Mouse (Mus musculus) Patski (cell line): ENCODE measurements around the gene Tas2r134. TPM values are rescaled to one million over a fixed set of nuclear protein-coding genes. Genes with fewer than 3 reads are reported as not detected.

Experiments used
- ATAC-seq: fragments of 100-300 bp; one replicate; pipeline ENCODE4 v1.8.0; 2021
- CTCF ChIA-PET: fragments of 350-600 bp; sonication (Branson Sonifier 250); formaldehyde crosslinking; loops from one replicate; lab custom pipeline; 2022; ENCODE audit warnings: inconsistent platforms; lab: Charles Lee
- POLR2A ChIA-PET: fragments of 350-600 bp; sonication (Branson Sonifier 250); formaldehyde crosslinking; loops from one replicate; lab custom pipeline; 2022; ENCODE audit warnings: antibody characterized with exemption, inconsistent platforms; lab: Charles Lee
- DNase-seq: peaks from one replicate; pipeline ENCODE4 v3.0.0-alpha.2; 2011; ENCODE audit warnings: low read depth, low spot score
- H3K27me3 ChIP-seq: fragments of 371-371 bp; one replicate; pipeline ENCODE4 v1.5.1; 2021
- CTCF ChIP-seq: fragments of 100-300 bp; IDR thresholded peaks from one replicate; pipeline ENCODE4 v1.5.1; 2021
- in situ Hi-C: fragments of 300-500 bp; cut with MboI; formaldehyde crosslinking; loops from 3 replicates; pipeline ENCODE4 v1.11.1; 2018; ENCODE audit warnings: low pct_unique_long_range_greater_than_20kb, mixed read lengths
- polyA plus RNA-seq: library from polyadenylated mRNA; unstranded; gene quantifications from one replicate; pipeline ENCODE4 v1.2.3, GENCODE M21; 2021

Tas2r134 gene
- polyA plus RNA-seq, 1 experiment from 2014 or later, result not detected

DNA sequence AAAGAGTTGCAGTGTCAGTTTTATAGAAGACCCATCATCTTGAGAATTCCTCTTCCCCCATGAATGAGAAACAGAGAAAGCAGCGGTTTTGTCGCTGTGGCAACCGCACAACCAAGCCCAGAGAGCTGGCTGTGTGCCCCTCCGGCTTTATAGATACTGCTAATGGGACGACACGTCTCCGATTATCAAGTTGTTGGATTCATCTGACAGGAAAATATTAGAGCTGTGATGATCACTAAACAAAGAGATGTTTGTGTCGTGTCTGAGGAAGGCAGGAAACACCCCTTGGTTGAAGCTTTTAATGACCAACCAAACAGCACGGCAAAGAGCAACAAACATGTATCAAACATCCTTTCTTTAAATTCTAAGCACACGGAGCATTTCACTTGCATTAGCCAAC, 17.0 kb upstream of the Tas2r134 start:
- in situ Hi-C loops, result no loop called here
- no peaks in the 10 kb centered on the region for H3K27me3 ChIP-seq
- ChIA-PET POLR2A (no interaction called here), CTCF (no interaction called here)
- TF ChIP-seq CTCF, result no peak
- no peak for DNase-seq
- ATAC-seq, result no peak

DNA sequence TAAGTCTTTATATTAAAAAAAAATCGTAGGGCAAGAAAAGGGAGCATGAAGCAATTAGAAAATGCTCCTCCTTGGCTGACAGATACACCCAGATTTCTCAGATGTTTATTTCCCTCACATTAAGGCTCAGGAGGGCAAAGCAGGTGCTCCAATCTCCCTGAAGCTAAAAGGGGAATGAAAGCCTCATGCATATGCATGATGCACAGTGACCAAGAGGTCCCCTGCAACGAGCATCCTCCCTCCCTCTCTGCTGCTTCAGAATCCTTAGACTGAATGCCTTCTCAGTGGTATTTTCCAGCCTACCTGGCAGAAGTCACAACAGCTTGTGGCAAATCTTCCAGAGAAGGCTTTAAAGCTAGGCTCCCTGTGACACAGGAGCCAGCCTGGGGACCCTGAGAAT, 16.4 kb upstream of the Tas2r134 start:
- DNase-seq (no peak), ATAC-seq (no peak)
- ChIA-PET POLR2A (no interaction called here), CTCF (interaction anchor here (1.6 kb wide), 1 partner anchor 12 kb away, joined by 3 read pairs; no protein-coding TSS in a partner anchor)
- TF ChIP-seq CTCF, result no peak
- in situ Hi-C loops, result no loop called here
- H3K27me3 ChIP-seq, result no peaks in the 10 kb centered on the region

DNA sequence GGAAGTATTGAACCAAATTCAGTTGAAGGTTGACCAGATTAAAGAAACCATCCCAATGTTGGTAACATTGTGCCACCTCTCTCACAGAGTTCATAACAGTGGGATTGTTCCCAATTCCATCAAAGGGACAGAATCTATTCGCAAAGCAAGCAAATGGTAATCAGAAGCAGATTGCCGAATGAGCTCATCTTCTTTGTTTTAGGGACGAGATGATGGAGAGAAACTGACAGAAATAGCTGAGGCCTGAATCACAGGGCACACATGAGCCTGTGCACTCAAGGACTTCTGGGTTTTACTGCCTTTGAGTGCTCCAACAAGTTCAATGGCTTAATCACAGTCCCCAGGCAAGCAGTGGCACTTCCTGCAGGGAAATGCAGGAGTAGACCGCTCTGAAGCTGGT, 13.6 kb upstream of the Tas2r134 start:
- no peak for TF ChIP-seq CTCF
- POLR2A ChIA-PET, result no interaction called here
- in situ Hi-C loops, result no loop called here
- no peaks in the 10 kb centered on the region for H3K27me3 ChIP-seq
- CTCF ChIA-PET, result no interaction called here
- ATAC-seq, result no peak
- no peak for DNase-seq

DNA sequence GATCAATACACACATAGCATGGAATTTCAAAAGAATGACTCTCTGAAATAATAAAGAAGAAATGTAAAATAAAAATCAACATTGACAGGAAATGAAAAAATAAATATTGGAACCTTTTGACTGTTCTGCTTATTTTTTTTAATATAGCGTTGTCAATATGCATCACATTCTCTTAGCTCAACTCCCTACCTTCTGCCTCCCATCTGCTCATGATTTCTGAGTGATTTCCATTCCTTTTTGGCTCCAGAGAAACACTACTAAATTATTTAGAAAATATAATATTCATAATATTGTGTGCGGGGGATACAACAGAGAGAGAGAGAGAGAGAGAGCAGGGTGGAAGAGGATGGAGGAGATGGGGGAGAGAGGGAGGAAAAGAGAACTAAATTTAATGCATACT, 5.4 kb upstream of the Tas2r134 start:
- ATAC-seq (no peak), DNase-seq (no peak)
- CTCF ChIA-PET, result no interaction called here
- in situ Hi-C loops, result no loop called here
- no peaks in the 10 kb centered on the region for H3K27me3 ChIP-seq
- no peak for TF ChIP-seq CTCF
- POLR2A ChIA-PET, result no interaction called here

DNA sequence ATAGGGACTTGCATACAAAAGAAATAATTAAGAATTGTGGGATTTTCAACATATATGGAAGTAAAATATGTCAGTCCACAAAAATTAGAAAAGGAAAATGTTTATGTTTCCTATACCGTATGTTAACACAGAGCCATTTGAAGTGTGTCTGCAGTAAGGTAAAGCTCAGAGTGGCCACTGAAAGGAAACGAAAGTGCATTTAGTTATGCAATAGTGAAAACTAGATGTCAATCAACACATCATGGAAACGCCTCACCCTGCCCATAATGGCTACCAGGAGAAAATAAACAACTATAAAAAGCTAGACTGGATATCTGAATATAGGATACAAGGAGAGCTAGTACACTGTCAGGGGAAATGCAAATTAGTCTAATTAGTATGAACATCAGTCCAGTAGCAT, 1.3 kb upstream of the Tas2r134 start:
- no peak for TF ChIP-seq CTCF
- ChIA-PET POLR2A (no interaction called here), CTCF (interaction anchor here (1.1 kb wide), 1 partner anchor 20 kb away, joined by 3 read pairs; no protein-coding TSS in a partner anchor)
- DNase-seq (no peak), ATAC-seq (no peak)
- in situ Hi-C loops, result no loop called here
- H3K27me3 ChIP-seq, result peaks cover 5% of the 10 kb centered on the region

DNA sequence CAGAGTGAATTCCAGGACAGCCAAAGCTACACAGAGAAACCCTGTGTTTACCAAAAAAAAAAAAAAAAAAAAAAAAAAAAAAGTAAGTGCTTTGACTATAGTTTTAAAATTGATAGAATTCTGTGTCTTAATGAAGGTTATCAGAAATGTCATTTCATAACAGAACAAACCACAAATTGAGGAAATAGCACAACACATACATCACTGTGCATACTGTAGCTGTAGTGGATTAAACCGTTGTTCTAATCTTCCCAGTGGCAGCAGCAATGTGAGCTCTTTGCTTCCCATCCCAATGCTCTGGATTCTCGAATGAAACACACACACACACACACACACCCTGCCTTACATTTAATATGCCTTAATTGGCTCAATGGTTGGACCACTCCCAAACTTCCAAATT, 4.1 kb downstream of the Tas2r134 start:
- in situ Hi-C loops, result no loop called here
- ATAC-seq, result no peak
- ChIA-PET CTCF (no interaction called here), POLR2A (no interaction called here)
- no peak for DNase-seq
- no peak for TF ChIP-seq CTCF
- peaks cover 5% of the 10 kb centered on the region for H3K27me3 ChIP-seq

DNA sequence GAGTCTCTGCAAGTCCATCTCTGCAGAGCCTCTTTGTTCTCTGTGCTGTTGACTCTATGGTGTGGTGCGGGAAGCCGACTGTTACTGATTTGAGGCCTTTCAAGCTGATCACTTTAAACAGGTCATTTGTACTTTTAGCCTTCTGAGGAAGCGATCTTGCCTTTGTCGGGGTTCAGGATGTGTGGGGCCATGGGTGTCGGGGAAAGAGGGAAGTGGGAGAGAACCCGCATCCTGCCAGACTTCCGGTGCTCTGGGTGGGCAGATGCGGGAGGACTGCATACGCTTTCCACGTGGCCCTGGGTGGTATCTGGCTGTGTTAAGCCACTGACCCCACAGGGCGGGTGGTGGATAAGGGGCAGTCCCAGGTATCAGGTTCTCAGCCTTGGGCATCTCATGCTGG, 10.4 kb downstream of the Tas2r134 start:
- no peak for ATAC-seq
- in situ Hi-C loops, result no loop called here
- CTCF ChIA-PET, result no interaction called here

DNA sequence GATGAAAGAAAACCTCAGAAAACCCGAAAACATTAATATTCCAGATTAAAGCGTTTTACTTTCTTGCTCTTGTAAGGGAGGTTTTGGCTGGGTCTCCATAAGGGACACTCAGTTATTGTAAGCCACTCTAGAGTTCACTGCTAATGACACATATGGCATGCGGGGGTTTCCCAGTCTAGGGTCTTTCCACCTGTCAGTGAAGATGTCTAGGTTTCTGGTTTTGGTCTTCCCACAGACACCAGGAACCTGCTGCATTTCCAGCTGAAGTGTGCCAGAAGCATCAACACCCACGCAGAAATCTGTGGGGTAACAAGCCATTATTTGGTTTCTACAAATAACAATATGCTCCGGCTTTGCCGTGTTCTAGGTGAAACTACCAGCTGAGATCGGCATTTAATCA, 14.3 kb downstream of the Tas2r134 start:
- ChIA-PET POLR2A (no interaction called here), CTCF (interaction anchor here (2.4 kb wide), 1 partner anchor 11 kb away, joined by 9 read pairs; no protein-coding TSS in a partner anchor)
- in situ Hi-C loops, result no loop called here
- no peak for TF ChIP-seq CTCF
- no peak for ATAC-seq
- no peaks in the 10 kb centered on the region for H3K27me3 ChIP-seq
- DNase-seq, result no peak

More for the DNA sequence above, 10.4 kb downstream of the Tas2r134 start:
- DNase-seq, result no peak
- POLR2A ChIA-PET, result no interaction called here
- no peak for TF ChIP-seq CTCF
- no peaks in the 10 kb centered on the region for H3K27me3 ChIP-seq

DNA sequence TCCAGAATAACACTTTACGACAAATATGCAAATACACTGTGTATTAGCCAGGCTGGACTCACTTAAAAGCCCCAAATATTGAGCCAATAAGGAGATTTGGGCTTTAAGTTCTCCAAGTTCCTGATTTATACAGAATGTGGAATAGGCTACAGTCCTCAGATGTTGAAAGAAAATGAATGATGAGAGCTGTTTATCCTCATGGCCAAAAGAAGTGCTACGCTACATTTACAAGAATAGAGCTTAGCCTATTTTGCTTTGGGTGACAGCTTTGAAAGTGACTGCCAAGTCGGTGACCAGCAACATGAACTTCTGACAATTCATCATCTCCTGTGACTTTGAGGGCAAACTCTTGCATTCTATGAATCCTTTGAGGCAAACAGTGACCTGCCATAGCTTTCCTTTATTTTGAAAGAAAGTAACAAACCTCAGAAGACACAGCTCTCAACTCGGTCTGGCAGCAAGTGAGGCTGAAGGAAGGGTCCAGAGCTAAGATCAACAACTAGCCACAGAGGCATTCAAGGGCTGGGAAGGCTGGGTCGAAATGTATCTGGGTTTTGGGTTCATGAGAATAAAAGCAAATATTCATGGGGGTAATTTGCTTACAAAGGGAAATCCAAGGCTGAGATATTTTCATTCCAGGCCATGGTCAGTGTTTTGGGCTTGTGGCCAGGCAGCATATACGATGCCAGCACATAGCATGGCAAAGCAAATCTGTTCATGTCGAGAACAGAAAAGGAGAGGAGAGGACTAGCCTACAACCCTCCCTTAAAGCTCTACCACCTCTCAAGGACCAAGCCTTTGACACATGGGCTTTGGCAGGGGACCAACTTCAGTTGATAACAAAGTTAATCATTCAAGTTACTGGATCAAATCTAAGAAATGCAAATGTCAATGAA, 16.2 kb downstream of the Tas2r134 start:
- no peak for TF ChIP-seq CTCF
- ChIA-PET CTCF (no interaction called here), POLR2A (no interaction called here)
- ATAC-seq, result no peak
- no peaks in the 10 kb centered on the region for H3K27me3 ChIP-seq
- in situ Hi-C loops, result no loop called here
- DNase-seq, result no peak

DNA sequence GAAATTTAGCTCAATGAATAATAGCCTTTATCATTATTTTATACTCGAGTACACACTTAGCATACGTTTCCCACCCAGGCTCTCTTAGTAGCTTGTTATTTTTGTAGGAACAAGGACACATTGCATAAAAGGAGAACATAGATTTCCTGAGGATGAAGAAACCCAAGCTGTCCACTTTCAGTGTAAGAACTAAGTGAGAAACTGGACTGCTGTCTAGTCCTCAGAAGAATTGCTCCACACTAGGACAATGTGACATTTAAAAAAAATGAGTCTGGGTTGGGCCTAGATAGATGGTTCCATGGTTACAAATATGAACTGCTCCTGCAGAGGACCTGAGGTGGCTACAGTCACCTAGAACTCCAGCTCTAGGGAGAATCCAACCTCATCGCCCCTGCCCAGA, 20.7 kb downstream of the Tas2r134 start:
- ChIA-PET POLR2A (no interaction called here), CTCF (no interaction called here)
- no peak for TF ChIP-seq CTCF
- in situ Hi-C loops, result no loop called here
- DNase-seq, result no peak
- no peaks in the 10 kb centered on the region for H3K27me3 ChIP-seq
- ATAC-seq, result no peak

DNA sequence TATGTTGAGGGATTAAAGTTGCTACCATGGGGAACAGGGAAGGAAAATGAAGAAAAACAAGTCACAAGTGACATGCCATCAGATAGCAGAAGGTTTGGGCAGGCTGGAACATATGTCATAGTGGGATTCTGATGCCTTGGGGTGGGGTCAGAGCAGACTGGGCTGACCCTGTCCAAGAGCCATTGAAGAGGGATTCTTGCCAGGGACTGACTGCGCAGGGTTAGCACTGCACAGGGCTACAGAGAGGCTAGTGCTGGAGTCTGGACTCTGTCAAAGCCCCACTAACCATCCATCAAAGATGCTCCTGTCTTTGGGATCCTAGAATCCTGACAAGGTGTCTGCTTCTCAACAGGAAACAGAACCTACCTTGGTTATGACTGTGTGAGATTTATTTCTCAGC, 22.6 kb downstream of the Tas2r134 start:
- no peak for TF ChIP-seq CTCF
- DNase-seq, result no peak
- POLR2A ChIA-PET, result no interaction called here

More for the DNA sequence above, 22.6 kb downstream of the Tas2r134 start:
- no peak for ATAC-seq
- no peaks in the 10 kb centered on the region for H3K27me3 ChIP-seq
- CTCF ChIA-PET, result no interaction called here
- in situ Hi-C loops, result no loop called here
